ENCODE assay signal across 10 mouse cellular contexts in genomic region chr3:102738161-102738901, GRCm38 (mm10). TPM values are rescaled to one million over a fixed set of nuclear protein-coding genes. Genes with fewer than 3 reads are reported as not detected.
A peak's percentile ranks its signal among the peaks of the same experiment; 100 is the strongest.
DNase-seq lines count a peak whose midpoint lies in the region; ATAC-seq and TF ChIP-seq lines count a peak whose summit lies in the region.
"Had no signal": no experiment of that assay in that cellular context is flagged by ENCODE, and none has a peak within 500 bp of the region (broad histone marks: within the 10 kb centered on the region; RNA-seq: fewer than 3 reads in every experiment).

No protein-coding gene starts in this region.

- ATAC-seq in liver, embryonic 12.5 days: no peak

- TF ChIP-seq POLR2A in small intestine, adult 2 months (IDR thresholded peaks at IDR 0.05; ENCODE audit: low read depth, low read length): no peak

- no peaks in the 10 kb centered on the region for H3K9me3 ChIP-seq in heart, embryonic 10.5 days
- H3K9me3 ChIP-seq in liver, embryonic 12.5 days (replicated peaks): no peaks in the 10 kb centered on the region
- no peaks in the 10 kb centered on the region for H3K9me3 ChIP-seq in embryonic facial prominence, embryonic 10.5 days

- no peaks in the 10 kb centered on the region for H3K27me3 ChIP-seq in heart, embryonic 10.5 days (ENCODE audit: insufficient read depth, poor library complexity, severe bottlenecking)
- H3K27me3 ChIP-seq in liver, embryonic 12.5 days (replicated peaks): peaks cover 45% of the 10 kb centered on the region
- peaks cover 14% of the 10 kb centered on the region; the same call in 1 of the 2 replicates for H3K27me3 ChIP-seq in small intestine, adult 2 months (ENCODE audit: control insufficient read depth, insufficient read depth, low read length)
- H3K27me3 ChIP-seq in embryonic facial prominence, embryonic 10.5 days (replicated peaks; ENCODE audit: low read depth, poor library complexity, severe bottlenecking): peaks cover 27% of the 10 kb centered on the region

- no peak overlapping the region for H3K4me3 ChIP-seq in heart, embryonic 10.5 days
- no peak overlapping the region for H3K4me3 ChIP-seq in liver, embryonic 12.5 days
- no peak overlapping the region for H3K4me3 ChIP-seq in small intestine, adult 2 months (ENCODE audit: low read depth, low read length)
- H3K4me3 ChIP-seq in embryonic facial prominence, embryonic 10.5 days: no peak overlapping the region

- H3K36me3 ChIP-seq in heart, embryonic 10.5 days: no peaks in the 10 kb centered on the region
- H3K36me3 ChIP-seq in liver, embryonic 12.5 days: no peaks in the 10 kb centered on the region
- no peaks in the 10 kb centered on the region for H3K36me3 ChIP-seq in small intestine, adult 2 months (ENCODE audit: control insufficient read depth, insufficient read depth, low read length)
- no peaks in the 10 kb centered on the region for H3K36me3 ChIP-seq in embryonic facial prominence, embryonic 10.5 days (replicated peaks)

- peak overlapping the region; percentile 23; the same call in 1 of the 2 replicates for H3K4me2 ChIP-seq in liver, embryonic 12.5 days

- DNase-seq in left cerebral cortex, postnatal 4 days: peak; percentile 34
- no peak for DNase-seq in left cerebral cortex, adult 11 months (ENCODE audit: low spot score)
- no peak for DNase-seq in heart, embryonic 10.5 days (ENCODE audit: low spot score)
- DNase-seq in yolk sac, embryonic 10.5 days (ENCODE audit: low spot score): no peak
- no peak for DNase-seq in embryonic facial prominence, embryonic 10.5 days (ENCODE audit: low spot score)
- DNase-seq in layer of hippocampus, postnatal 10 days (ENCODE audit: low spot score in 2 of 2): no peak
- DNase-seq: cerebellum, adult 9-11 months; gastrocnemius, postnatal 14 days had no signal

- TF ChIP-seq CTCF in small intestine, adult 2 months (IDR thresholded peaks at IDR 0.05; ENCODE audit: extremely low read depth, insufficient read length, insufficient replicate concordance, low read depth, low read length): no peak

- intact Hi-C loops in left cerebral cortex, postnatal 4 days (cut with DNase I): no loop called here

- peaks cover 78% of the 10 kb centered on the region for H3K4me1 ChIP-seq in heart, embryonic 10.5 days
- peaks cover 24% of the 10 kb centered on the region for H3K4me1 ChIP-seq in liver, embryonic 12.5 days
- H3K4me1 ChIP-seq in small intestine, adult 2 months (ENCODE audit: control insufficient read depth, insufficient read depth, insufficient read length, low read length): peaks cover 3% of the 10 kb centered on the region; the same call in 1 of the 2 replicates
- peaks cover 37% of the 10 kb centered on the region for H3K4me1 ChIP-seq in embryonic facial prominence, embryonic 10.5 days

- no peak overlapping the region for H3K9ac ChIP-seq in liver, embryonic 12.5 days

- WGBS in heart, embryonic 10.5 days: 55% methylated on average over 10 of the region's 10 CpGs
- WGBS in liver, embryonic 12.5 days (ENCODE audit: insufficient replicate concordance): 10% methylated on average over 10 of the region's 10 CpGs
- WGBS in small intestine, adult 2 months: 57% methylated on average over 10 of the region's 10 CpGs
- 80% methylated on average over 10 of the region's 10 CpGs for WGBS in embryonic facial prominence, embryonic 10.5 days

- peak overlapping the region; percentile 52 for H3K27ac ChIP-seq in heart, embryonic 10.5 days
- no peak overlapping the region; the same call in 1 of the 2 replicates for H3K27ac ChIP-seq in liver, embryonic 12.5 days
- peak overlapping the region; percentile 52 for H3K27ac ChIP-seq in small intestine, adult 2 months (ENCODE audit: insufficient read depth, low read depth, low read length)
- no peak overlapping the region for H3K27ac ChIP-seq in embryonic facial prominence, embryonic 10.5 days (replicated peaks)

RNA-seq across cellular contexts. Expression of gene Tspan2, which starts 4.0 kb away (rescaled TPM):
- total RNA-seq in left cerebral cortex, postnatal 4 days (2021): 10 to 100 TPM; 23.6 to 30.7 TPM
- 24.6 and 39.1 TPM in 2 replicates for polyA plus RNA-seq in heart, embryonic 10.5 days (2016; fragmentation: Nextera tagmentation; extraction: Ambion mirVana)
- 2.8 and 3.4 TPM in 2 replicates for polyA plus RNA-seq in liver, embryonic 12.5 days (2016; fragmentation: Nextera tagmentation; extraction: Ambion mirVana)
- polyA plus RNA-seq in small intestine, adult 2 months (2012; rRNA removed): 0.65 and 0.86 TPM in 2 replicates
- 7.4 and 7.6 TPM in 2 replicates for polyA plus RNA-seq in embryonic facial prominence, embryonic 10.5 days (2016; fragmentation: Nextera tagmentation; extraction: Ambion mirVana)
- 10 to 100 TPM; 44.7 to 50.1 TPM for total RNA-seq in layer of hippocampus, postnatal 10 days (2021)

RNA-seq across cellular contexts. Expression of gene Tshb, which starts 44.2 kb away (rescaled TPM):
- total RNA-seq in left cerebral cortex, postnatal 4 days (2021): not detected
- polyA plus RNA-seq in heart, embryonic 10.5 days (2016; fragmentation: Nextera tagmentation; extraction: Ambion mirVana): 0.10 TPM in 2 replicates
- not detected in 2 replicates for polyA plus RNA-seq in liver, embryonic 12.5 days (2016; fragmentation: Nextera tagmentation; extraction: Ambion mirVana)
- not detected in 2 replicates for polyA plus RNA-seq in small intestine, adult 2 months (2012; rRNA removed)
- polyA plus RNA-seq in embryonic facial prominence, embryonic 10.5 days (2016; fragmentation: Nextera tagmentation; extraction: Ambion mirVana): 0.10 and 0.11 TPM in 2 replicates
- total RNA-seq in layer of hippocampus, postnatal 10 days (2021): not detected
- total RNA-seq: gastrocnemius, postnatal 14 days had no signal

Comparison
In these comparisons a context has a peak if more than half of its experiments do, and no peak if none do; other contexts are left out.
1. H3K27ac ChIP-seq: peak in heart, embryonic 10.5 days (single experiment) and small intestine, adult 2 months (single experiment); none in liver, embryonic 12.5 days (single experiment) and embryonic facial prominence, embryonic 10.5 days (single experiment).